In the genomic region with DNA sequence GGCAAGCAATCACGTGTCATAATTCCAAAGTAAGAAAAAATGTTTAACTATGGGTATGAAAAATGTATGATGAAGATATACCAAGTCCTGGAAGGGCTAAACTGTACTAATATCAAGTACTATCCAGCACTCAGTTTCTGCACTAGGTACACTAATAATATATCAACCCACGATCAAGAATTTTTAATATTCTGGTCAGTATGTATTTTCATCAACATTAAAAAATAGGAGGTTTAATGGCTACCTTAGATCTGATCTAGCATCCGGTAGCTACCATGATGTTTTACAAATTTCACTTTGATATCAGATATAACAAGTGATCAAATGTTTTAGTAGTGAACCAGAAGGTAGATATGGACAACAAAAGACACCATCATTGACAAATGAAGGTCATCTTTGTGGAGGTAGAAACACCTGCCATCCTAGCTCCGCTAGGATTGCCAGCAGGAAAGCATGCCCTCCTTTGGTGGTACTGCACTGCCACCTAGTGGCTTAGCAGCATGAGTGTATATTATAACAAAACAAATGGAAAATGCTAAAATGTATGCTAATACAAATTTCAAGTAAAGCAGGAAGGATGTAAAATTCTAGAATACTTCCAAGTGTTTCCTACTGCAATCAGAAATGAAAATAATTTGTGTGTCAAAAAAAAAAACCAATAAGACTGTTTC, we compare ENCODE assay signal across 9 mouse cellular contexts. TPM values are rescaled to one million over a fixed set of nuclear protein-coding genes. Genes with fewer than 3 reads are reported as not detected.
DNase-seq lines count a peak whose midpoint lies in the region; ATAC-seq lines count a peak whose summit lies in the region.
"Had no signal": no experiment of that assay in that cellular context is flagged by ENCODE, and none has a peak within 500 bp of the region (broad histone marks: within the 10 kb centered on the region; RNA-seq: fewer than 3 reads in every experiment).

No protein-coding gene starts in this region.

- no peaks in the 10 kb centered on the region for H3K4me1 ChIP-seq in midbrain, embryonic 16.5 days (ENCODE audit: control insufficient read depth, insufficient read depth, low read length)

- H3K4me2 ChIP-seq in midbrain, embryonic 16.5 days (ENCODE audit: low read length): no peak overlapping the region
- H3K4me2 ChIP-seq: lung, embryonic 15.5 days had no signal

- H3K27ac ChIP-seq in midbrain, embryonic 16.5 days (ENCODE audit: low read length): no peak overlapping the region
- H3K27ac ChIP-seq: lung, embryonic 15.5 days had no signal

- H3K36me3 ChIP-seq in midbrain, embryonic 16.5 days (ENCODE audit: control insufficient read depth, insufficient read depth, low read length): no peaks in the 10 kb centered on the region
- H3K36me3 ChIP-seq: lung, embryonic 15.5 days had no signal

- DNase-seq in left cerebral cortex, adult 18-20 months (ENCODE audit: low spot score in 2 of 2): peak; percentile 63 to 75
- no peak for DNase-seq in left cerebral cortex, adult 11 months (ENCODE audit: low spot score)
- DNase-seq in cerebellum, postnatal 4 days (ENCODE audit: low spot score in 2 of 2): peak; percentile 36 to 67
- DNase-seq in heart, postnatal 10 days: peak; percentile 49 to 78
- peak; percentile 37 to 52 for DNase-seq in left cerebral cortex, postnatal 14 days (ENCODE audit: low spot score in 2 of 2)
- peak; percentile 15 for DNase-seq in testis, postnatal 14 days (ENCODE audit: low spot score)

- no peaks in the 10 kb centered on the region for H3K27me3 ChIP-seq in midbrain, embryonic 16.5 days (ENCODE audit: control insufficient read depth, insufficient read depth, low read depth, low read length)
- H3K27me3 ChIP-seq: lung, embryonic 15.5 days had no signal

- H3K9me3 ChIP-seq in midbrain, embryonic 16.5 days (replicated peaks; ENCODE audit: control insufficient read depth, low read length, poor library complexity, severe bottlenecking): no peaks in the 10 kb centered on the region
- H3K9me3 ChIP-seq: lung, embryonic 15.5 days had no signal

- no peak overlapping the region for H3K9ac ChIP-seq in midbrain, embryonic 16.5 days (ENCODE audit: low read depth, low read length)
- H3K9ac ChIP-seq: lung, embryonic 15.5 days had no signal

- H3K4me3 ChIP-seq in midbrain, embryonic 16.5 days (ENCODE audit: low read depth, low read length): no peak overlapping the region
- H3K4me3 ChIP-seq: lung, embryonic 15.5 days had no signal

- ATAC-seq in activated CD4-positive, CD25-positive, alpha-beta regulatory T cell, adult 4 months: peak; percentile 65
- ATAC-seq in midbrain, embryonic 16.5 days: peak; percentile 80

- 41% methylated on average over 4 of the region's 4 CpGs for WGBS in midbrain, embryonic 16.5 days

- intact Hi-C loops in heart, postnatal 10 days (cut with DNase I): no loop called here
- intact Hi-C loops in left cerebral cortex, postnatal 14 days (cut with DNase I): no loop called here

RNA-seq across cellular contexts. Expression of a gene that starts 20.5 kb away (rescaled TPM):
- 10 to 100 TPM; 17.3 to 18.6 TPM for total RNA-seq in left cerebral cortex, adult 18-20 months (2021)
- polyA plus RNA-seq in activated CD4-positive, CD25-positive, alpha-beta regulatory T cell, adult 4 months (2017; shearing (Covaris generic)): under 1 TPM in 1 of 2 experiments, not detected in 1; 0.54 TPM
- total RNA-seq in heart, postnatal 10 days (2021): 1 to 10 TPM; 3.2 to 5.2 TPM
- 10 to 100 TPM; 10.1 to 13.7 TPM for total RNA-seq in left cerebral cortex, postnatal 14 days (2021)
- polyA plus RNA-seq in midbrain, embryonic 16.5 days (2015; fragmentation: Nextera tagmentation; extraction: Ambion mirVana): 2.3 and 2.5 TPM in 2 replicates
